Mouse (Mus musculus) macrophage (primary cell): ENCODE data around the gene Trim63. TPM values are rescaled to one million over a fixed set of nuclear protein-coding genes. Genes with fewer than 3 reads are reported as not detected.
"Not testable (repeated sequence)": the region's sequence is repeated elsewhere in the genome, so short reads cannot be mapped to it uniquely, and the experiment has no call there.

Source experiments
- H3K27ac ChIP-seq: fragments of 350-480 bp; formaldehyde crosslinking; 2 replicates; pipeline ENCODE4 v1.9.0; 2021
- H3K36me3 ChIP-seq: fragments of 350-480 bp; formaldehyde crosslinking; 2 replicates; pipeline ENCODE4 v1.9.0; 2021; ENCODE audit errors: inconsistent target
- H3K4me3 ChIP-seq: fragments of 350-480 bp; formaldehyde crosslinking; 2 replicates; pipeline ENCODE4 v1.9.0; 2021; ENCODE audit errors: inconsistent target
- H3K79me2 ChIP-seq: fragments of 350-480 bp; formaldehyde crosslinking; 2 replicates; pipeline ENCODE4 v1.9.0; 2021; ENCODE audit errors: inconsistent target
- WGBS: methylation state at CpG from one replicate; pipeline ENCODE4 v1.1.7; 2026; ENCODE audit warnings: inconsistent platforms; ENCODE audit not compliant: missing documents; 5-methylcytosine and 5-hydroxymethylcytosine counted together
- polyA plus RNA-seq: library from polyadenylated mRNA; stranded (reverse); fragments of 250-400 nt; gene quantifications from 3 replicates; pipeline ENCODE4 v1.2.4, GENCODE M21; 2018; ENCODE audit warnings: inconsistent platforms

The Trim63 gene
- polyA plus RNA-seq, 1 experiment from 2014 or later, result not detected

- Histone ChIP-seq H3K36me3 (no peaks in the 10 kb centered on the region), H3K27ac (no peak overlapping the region), H3K4me3 (no peak overlapping the region), H3K79me2 (no peaks in the 10 kb centered on the region)
- WGBS, result 98% methylated on average over 5 of the region's 5 CpGs
These were observed 2.6 kb upstream of the Trim63 start for GRCm38 (mm10) chr4:134312341-134312740.

GRCm38 (mm10) chr4:134312901-134313300 lies 2.0 kb upstream of the Trim63 start:
- Histone ChIP-seq H3K4me3 (no peak overlapping the region), H3K79me2 (no peaks in the 10 kb centered on the region), H3K27ac (no peak overlapping the region), H3K36me3 (no peaks in the 10 kb centered on the region)
- WGBS, result 78% methylated on average over 6 of the region's 6 CpGs

GRCm38 (mm10) chr4:134314081-134314655 lies 752 bp upstream of the Trim63 start:
- Histone ChIP-seq H3K4me3 (no peak overlapping the region), H3K36me3 (no peaks in the 10 kb centered on the region), H3K79me2 (no peaks in the 10 kb centered on the region), H3K27ac (no peak overlapping the region)
- WGBS, result 98% methylated on average over 4 of the region's 4 CpGs

GRCm38 (mm10) chr4:134315470-134315869 lies 550 bp downstream of the Trim63 start:
- Histone ChIP-seq H3K27ac (no peak overlapping the region), H3K79me2 (no peaks in the 10 kb centered on the region), H3K36me3 (no peaks in the 10 kb centered on the region), H3K4me3 (no peak overlapping the region)
- WGBS, result 100% methylated on average over 2 of the region's 9 CpGs

GRCm38 (mm10) chr4:134316390-134316789 lies 1.5 kb downstream of the Trim63 start:
- Histone ChIP-seq H3K4me3 (no peak overlapping the region), H3K79me2 (no peaks in the 10 kb centered on the region), H3K36me3 (no peaks in the 10 kb centered on the region), H3K27ac (no peak overlapping the region)
- 60% methylated on average over 14 of the region's 16 CpGs for WGBS

GRCm38 (mm10) chr4:134319074-134319473 lies 4.2 kb downstream of the Trim63 start:
- Histone ChIP-seq H3K79me2 (no peaks in the 10 kb centered on the region), H3K27ac (no peak overlapping the region), H3K4me3 (no peak overlapping the region), H3K36me3 (no peaks in the 10 kb centered on the region)
- WGBS, result 93% methylated on average over 5 of the region's 5 CpGs

DNA sequence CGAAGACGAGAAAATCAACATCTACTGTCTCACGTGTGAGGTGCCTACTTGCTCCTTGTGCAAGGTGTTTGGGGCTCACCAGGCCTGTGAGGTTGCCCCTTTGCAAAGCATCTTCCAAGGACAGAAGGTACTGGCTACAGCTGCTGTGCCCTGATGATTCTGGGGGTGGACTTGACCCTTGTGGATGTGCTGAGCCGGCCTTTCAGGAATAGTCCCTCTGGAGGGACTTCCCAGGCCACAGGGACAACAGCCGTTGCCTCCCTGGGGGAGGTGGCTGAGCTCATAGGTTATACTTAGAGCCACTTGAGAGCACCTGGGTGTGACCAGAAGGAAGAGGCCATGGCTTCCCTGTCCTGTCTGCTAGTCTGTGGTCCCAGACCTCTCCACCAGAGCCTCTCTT lies 4.8 kb downstream of the Trim63 start:
- Histone ChIP-seq H3K79me2 (no peaks in the 10 kb centered on the region), H3K4me3 (no peak overlapping the region), H3K36me3 (no peaks in the 10 kb centered on the region), H3K27ac (no peak overlapping the region)
- 94% methylated on average over 5 of the region's 5 CpGs for WGBS

- 74% methylated on average over 3 of the region's 3 CpGs for WGBS
- no peak overlapping the region for H3K27ac ChIP-seq
- H3K36me3 ChIP-seq, result no peaks in the 10 kb centered on the region
- H3K4me3 ChIP-seq, result no peak overlapping the region
- no peaks in the 10 kb centered on the region for H3K79me2 ChIP-seq
These were observed 6.6 kb downstream of the Trim63 start for GRCm38 (mm10) chr4:134321524-134321923.

GRCm38 (mm10) chr4:134324655-134325054 lies 9.7 kb downstream of the Trim63 start:
- no peaks in the 10 kb centered on the region for H3K79me2 ChIP-seq
- no peak overlapping the region for H3K27ac ChIP-seq
- no peak overlapping the region for H3K4me3 ChIP-seq
- no peaks in the 10 kb centered on the region for H3K36me3 ChIP-seq
- WGBS, result 36% methylated on average over 5 of the region's 5 CpGs

DNA sequence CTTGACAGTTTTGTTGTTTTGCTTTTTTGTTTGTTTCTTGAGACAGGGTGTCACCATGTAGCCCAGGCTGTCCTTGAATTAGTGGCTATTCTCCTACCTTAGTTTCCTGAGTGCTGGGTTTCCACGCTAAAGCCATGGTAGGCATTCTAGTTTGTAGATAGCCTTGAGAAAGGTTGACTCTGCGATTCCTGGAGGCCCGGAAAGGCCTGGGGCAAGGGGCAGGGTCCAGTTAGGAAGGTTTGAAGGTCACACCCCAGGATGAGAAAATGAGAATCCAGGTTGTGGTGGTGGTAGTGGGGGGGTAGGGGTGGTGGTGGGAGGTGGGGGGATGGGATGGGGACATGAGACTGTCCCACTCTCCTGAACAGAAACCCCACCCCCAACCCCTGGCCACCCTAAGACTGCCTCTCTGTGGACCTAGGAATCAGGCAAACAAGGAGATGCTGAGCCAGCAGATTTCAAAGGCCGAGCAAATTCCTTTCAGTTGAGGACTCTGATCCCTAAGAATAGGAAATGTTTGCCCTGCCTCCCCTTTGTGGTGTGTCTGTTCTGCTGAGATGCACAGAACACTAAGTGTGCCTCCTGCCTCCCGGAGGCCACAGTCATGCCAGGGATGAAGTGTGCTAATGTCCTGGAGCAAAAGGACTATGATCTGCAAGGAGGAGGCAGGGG lies 12.1 kb downstream of the Trim63 start:
- Histone ChIP-seq H3K36me3 (no peaks in the 10 kb centered on the region), H3K4me3 (no peak overlapping the region), H3K79me2 (no peaks in the 10 kb centered on the region), H3K27ac (no peak overlapping the region)
- WGBS, result 89% methylated on average over 5 of the region's 5 CpGs

- Histone ChIP-seq H3K79me2 (no peaks in the 10 kb centered on the region), H3K27ac (no peak overlapping the region), H3K4me3 (no peak overlapping the region), H3K36me3 (no peaks in the 10 kb centered on the region)
- WGBS, result 53% methylated on average over 7 of the region's 8 CpGs
These were observed 13.2 kb downstream of the Trim63 start for GRCm38 (mm10) chr4:134328151-134328550.

DNA sequence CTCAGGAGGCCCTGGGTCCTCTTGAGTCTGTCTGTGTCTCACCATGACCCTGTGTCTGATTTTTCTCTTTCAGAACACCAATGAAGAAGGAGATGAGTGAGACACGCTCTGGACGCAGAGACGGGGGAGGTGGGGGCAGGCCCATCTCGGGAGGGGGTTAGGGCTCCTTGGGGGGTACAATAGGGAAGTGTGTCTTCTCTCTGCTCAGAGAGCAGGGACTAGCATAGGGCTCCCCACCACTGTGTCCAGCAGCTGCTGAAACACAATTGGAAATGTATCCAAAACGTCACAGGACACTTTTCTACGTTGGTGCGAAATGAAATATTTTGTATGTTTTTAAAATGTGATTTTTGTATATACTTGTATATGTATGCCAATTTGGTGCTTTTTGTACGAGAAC lies 13.9 kb downstream of the Trim63 start:
- WGBS, result 83% methylated on average over 8 of the region's 8 CpGs
- no peak overlapping the region for H3K4me3 ChIP-seq
- no peaks in the 10 kb centered on the region for H3K36me3 ChIP-seq
- H3K27ac ChIP-seq, result no peak overlapping the region
- H3K79me2 ChIP-seq, result no peaks in the 10 kb centered on the region

- Histone ChIP-seq H3K27ac (no peak overlapping the region), H3K36me3 (no peaks in the 10 kb centered on the region), H3K4me3 (no peak overlapping the region), H3K79me2 (no peaks in the 10 kb centered on the region)
- WGBS, result 87% methylated on average over 5 of the region's 5 CpGs
These were observed 15.4 kb downstream of the Trim63 start for GRCm38 (mm10) chr4:134330281-134330680.

- H3K79me2 ChIP-seq, H3K27ac ChIP-seq, H3K36me3 ChIP-seq, H3K4me3 ChIP-seq: not testable (repeated sequence)
- WGBS, result 82% methylated on average over 6 of the region's 6 CpGs
These were observed 26.3 kb downstream of the Trim63 start for GRCm38 (mm10) chr4:134341231-134341630.

DNA sequence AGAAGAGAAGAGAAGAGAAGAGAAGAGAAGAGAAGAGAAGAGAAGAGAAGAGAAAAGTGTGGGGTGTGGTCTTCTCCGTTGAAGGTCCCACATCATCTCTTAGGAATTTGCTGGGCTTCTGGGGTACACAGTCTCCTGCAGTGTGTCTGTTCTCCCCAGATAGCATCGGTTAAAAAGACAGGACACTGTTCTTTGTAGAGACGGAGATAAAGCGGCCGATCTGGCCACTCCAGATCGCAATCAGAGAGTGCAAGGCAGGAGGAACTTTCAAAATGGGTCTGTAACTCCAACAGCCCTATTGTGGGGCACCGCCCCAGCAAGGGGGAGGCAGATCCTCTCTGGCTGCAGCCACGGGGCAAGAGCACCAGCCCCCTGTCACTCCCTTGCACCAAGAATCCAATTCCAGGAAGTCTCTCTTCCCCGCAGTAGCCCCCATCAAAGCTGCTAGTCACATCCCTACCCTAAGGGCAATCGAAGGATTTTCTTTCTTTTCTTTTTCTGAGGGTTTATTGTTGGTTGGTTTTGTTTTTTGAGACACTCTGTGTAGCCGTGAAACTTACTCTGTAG lies 27.4 kb downstream of the Trim63 start:
- Histone ChIP-seq H3K79me2 (no peaks in the 10 kb centered on the region), H3K36me3 (no peaks in the 10 kb centered on the region), H3K27ac (no peak overlapping the region), H3K4me3 (no peak overlapping the region)
- 10% methylated on average over 11 of the region's 11 CpGs for WGBS
